Mouse (Mus musculus) brain, embryonic 14.5 days (tissue): Measurements from ENCODE around the gene Ipo13. TPM values are rescaled to one million over a fixed set of nuclear protein-coding genes. Genes with fewer than 3 reads are reported as not detected.
A peak's percentile ranks its signal among the peaks of the same experiment; 100 is the strongest.

Source experiments
- DNase-seq: peaks from one replicate; pipeline ENCODE4 v3.0.0-alpha.2; 2011; ENCODE audit warnings: low read depth
- CTCF ChIP-seq: fragments of 200-500 bp; IDR thresholded peaks from 2 replicates; pipeline ENCODE4 v1.5.1; 2012; ENCODE audit warnings: inconsistent platforms, mild to moderate bottlenecking, moderate library complexity, borderline replicate concordance; ENCODE audit not compliant: insufficient read depth, insufficient read length; ENCODE audit errors: extremely low read depth
- POLR2A ChIP-seq: fragments of 200-500 bp; IDR thresholded peaks from 2 replicates; pipeline ENCODE4 v1.6.1; 2012; ENCODE audit warnings: mild to moderate bottlenecking, inconsistent platforms, borderline replicate concordance; ENCODE audit not compliant: poor library complexity, insufficient read depth, insufficient read length, severe bottlenecking; ENCODE audit errors: extremely low read depth
- polyA plus RNA-seq: library from polyadenylated mRNA; depleted of rRNA; stranded (reverse); fragments of >200 nt; gene quantifications from 2 replicates; pipeline ENCODE4 v1.2.3, GENCODE M21; 2012; rRNA removed

Ipo13 gene
- polyA plus RNA-seq, 1 experiment = 116 TPM

- peak; percentile 46 for DNase-seq
- TF ChIP-seq CTCF (no peak), POLR2A (no peak)
These were observed 65.3 kb downstream of the Ipo13 start for GRCm38 (mm10) chr4:117849506-117849905.

GRCm38 (mm10) chr4:117849063-117849462, 65.7 kb downstream of the Ipo13 start:
- TF ChIP-seq POLR2A = no peak
- TF ChIP-seq CTCF = no peak
- DNase-seq = no peak

- no peak for TF ChIP-seq CTCF
- no peak for TF ChIP-seq POLR2A
- DNase-seq = peak; percentile 66
These were observed 67.8 kb downstream of the Ipo13 start for GRCm38 (mm10) chr4:117847011-117847410.

- TF ChIP-seq POLR2A (no peak), CTCF (no peak)
- DNase-seq = no peak
These were observed 68.5 kb downstream of the Ipo13 start for GRCm38 (mm10) chr4:117846261-117846660.

- no peak for DNase-seq
- TF ChIP-seq POLR2A (no peak), CTCF (no peak)
These were observed 69.5 kb downstream of the Ipo13 start for GRCm38 (mm10) chr4:117845316-117845715.

Other genes starting within 250 kb of the Ipo13 start
- 60.3 and 62.8 TPM in 2 replicates for gene Dmap1, start 232.7 kb downstream of the Ipo13 start, polyA plus RNA-seq
- gene Gm12845, start 190.6 kb downstream of the Ipo13 start, polyA plus RNA-seq = not detected in 2 replicates
- 0.03 TPM in 1 of 2 replicates, not detected in the other for gene Klf17, start 149.4 kb downstream of the Ipo13 start, polyA plus RNA-seq
- gene Slc6a9, start 80.5 kb downstream of the Ipo13 start, polyA plus RNA-seq = 23.6 and 45.8 TPM in 2 replicates
- 21.7 and 23.0 TPM in 2 replicates for gene Ccdc24, start 42.4 kb downstream of the Ipo13 start, polyA plus RNA-seq
- 156 and 175 TPM in 2 replicates for gene B4galt2, start 31.5 kb downstream of the Ipo13 start, polyA plus RNA-seq
- gene Atp6v0b, start 27.7 kb downstream of the Ipo13 start, polyA plus RNA-seq = 453 and 682 TPM in 2 replicates
- 22.7 and 36.5 TPM in 2 replicates for gene Dph2, start 23.0 kb downstream of the Ipo13 start, polyA plus RNA-seq
- 0.40 and 0.59 TPM in 2 replicates for gene Artn, start 14.8 kb upstream of the Ipo13 start, polyA plus RNA-seq
- gene St3gal3, start 219.9 kb upstream of the Ipo13 start, polyA plus RNA-seq = 30.5 and 36.9 TPM in 2 replicates